Mouse (Mus musculus) MEL (cell line): ENCODE data around the gene Zfp282.

Experiments used
- BHLHE40 ChIP-seq: IDR thresholded peaks from 2 replicates; pipeline ENCODE4 v1.6.1; 2012; ENCODE audit warnings: low read depth, mild to moderate bottlenecking, inconsistent platforms, low read length, improper control_type of control experiment, borderline replicate concordance
- CTCF ChIP-seq, 3 experiments: IDR thresholded peaks in 2 of 3; conservative IDR thresholded peaks in 1 of 3; 2 replicates each; pipeline ENCODE4 v1.5.1; 2011 to 2012; ENCODE audit warnings: low read length in 3 of 3, low read depth in 2 of 3, mild to moderate bottlenecking in 2 of 3, improper control_type of control experiment in 1 of 3, inconsistent platforms in 1 of 3, mixed read lengths in 1 of 3, moderate library complexity in 1 of 3; ENCODE audit not compliant: control insufficient read depth in 1 of 3, insufficient read depth in 1 of 3, poor library complexity in 1 of 3, severe bottlenecking in 1 of 3
- EP300 ChIP-seq, 2 experiments: IDR thresholded peaks; 2 replicates each; pipeline ENCODE4 v1.6.1; 2011; ENCODE audit warnings: improper control_type of control experiment in 2 of 2, low read length in 2 of 2, low read depth in 1 of 2, mild to moderate bottlenecking in 1 of 2
- GATA1 ChIP-seq: IDR thresholded peaks from 2 replicates; pipeline ENCODE4 v1.6.1; 2011; ENCODE audit warnings: low read depth, low read length, improper control_type of control experiment
- JUND ChIP-seq: IDR thresholded peaks from 2 replicates; pipeline ENCODE4 v1.6.1; 2011; ENCODE audit warnings: low read depth, mild to moderate bottlenecking, improper control_type of control experiment, low read length
- MEF2A ChIP-seq: IDR thresholded peaks from 2 replicates; pipeline ENCODE4 v1.6.1; 2014; ENCODE audit warnings: low read depth, mild to moderate bottlenecking, inconsistent platforms, low read length, improper control_type of control experiment; ENCODE audit not compliant: poor library complexity, insufficient replicate concordance, severe bottlenecking; ENCODE audit errors: extremely low read depth
- NELFE ChIP-seq: IDR thresholded peaks from 2 replicates; pipeline ENCODE4 v1.6.1; 2011; ENCODE audit warnings: low read depth, low read length, improper control_type of control experiment
- POLR2A ChIP-seq, 2 experiments: IDR thresholded peaks; 2 replicates each; pipeline ENCODE4 v1.6.1; 2011 to 2012; ENCODE audit warnings: low read length in 2 of 2, mild to moderate bottlenecking in 2 of 2, control low read depth in 1 of 2, improper control_type of control experiment in 1 of 2, low read depth in 1 of 2, moderate library complexity in 1 of 2; ENCODE audit not compliant: control insufficient read depth in 1 of 2, insufficient read depth in 1 of 2, poor library complexity in 1 of 2
- RCOR1 ChIP-seq: IDR thresholded peaks from 2 replicates; pipeline ENCODE4 v1.6.1; 2012; ENCODE audit warnings: low read depth, mild to moderate bottlenecking, inconsistent platforms, low read length, improper control_type of control experiment
- TAL1 ChIP-seq: IDR thresholded peaks from 2 replicates; pipeline ENCODE4 v1.6.1; 2012; ENCODE audit warnings: mild to moderate bottlenecking, inconsistent platforms, low read length, moderate library complexity, mixed read lengths

DNA sequence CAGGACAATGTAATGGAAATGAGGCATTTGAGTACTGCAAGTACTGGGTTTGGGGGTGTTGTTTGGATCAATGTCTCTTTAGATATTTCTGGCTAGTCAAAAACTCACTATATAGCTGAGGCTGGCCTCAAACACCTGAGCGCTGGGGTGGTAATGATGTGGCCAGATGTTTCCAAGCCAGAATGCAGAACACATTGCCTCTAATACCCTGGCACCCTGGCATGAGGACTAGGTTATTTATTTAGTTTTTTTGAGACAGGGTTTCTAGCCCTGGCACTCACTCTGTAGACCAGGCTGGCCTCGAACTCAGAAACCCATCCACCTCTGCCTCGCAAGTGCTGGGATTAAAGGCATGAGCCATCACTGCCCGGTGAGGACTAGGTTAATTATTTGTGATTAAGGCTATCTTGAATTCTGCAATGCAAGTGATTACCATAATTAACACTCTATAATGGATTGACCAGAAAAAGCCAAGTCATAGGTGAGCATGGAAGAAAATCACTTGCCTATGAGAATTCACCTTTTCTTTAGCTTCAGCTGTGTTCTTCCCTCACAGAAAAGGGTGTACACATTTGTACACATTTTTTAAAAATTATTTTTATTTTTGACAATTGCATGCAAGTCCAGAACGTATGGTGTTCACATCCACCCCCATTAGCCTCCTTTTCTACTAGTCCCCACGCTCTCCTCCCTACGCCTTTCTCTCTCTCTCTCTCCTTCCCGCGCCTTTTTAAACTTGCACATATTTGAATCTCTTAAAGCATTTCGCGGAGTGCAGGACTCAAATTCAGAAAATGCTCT lies 42.8 kb downstream of the Zfp282 start:
- TF ChIP-seq BHLHE40 (no peak), TAL1 (no peak), EP300 (IDR thresholded peaks at IDR 0.05; ENCODE audit: low read depth in 1 of 2, low read length in 2 of 2) (no peak), NELFE (no peak), RCOR1 (no peak), JUND (no peak), MEF2A (no peak), POLR2A (IDR thresholded peaks at IDR 0.05; ENCODE audit: control insufficient read depth in 1 of 2, insufficient read depth in 1 of 2, low read depth in 1 of 2, low read length in 2 of 2, poor library complexity in 1 of 2) (no peak), GATA1 (no peak), CTCF (IDR thresholded peaks at IDR 0.05 in 2 of 3, conservative IDR thresholded peaks at IDR 0.05 in 1 of 3; ENCODE audit: control insufficient read depth in 1 of 3, insufficient read depth in 1 of 3, low read depth in 2 of 3, low read length in 3 of 3, poor library complexity in 1 of 3, severe bottlenecking in 1 of 3) (no peak)
